Mouse (Mus musculus) heart, adult 2 months (tissue): ENCODE measurements around the gene Pskh1. TPM values are rescaled to one million over a fixed set of nuclear protein-coding genes. Genes with fewer than 3 reads are reported as not detected.

Experiments
- DNase-seq, 2 experiments: peaks; one replicate each; pipeline ENCODE4 v3.0.0; 2021
- H3K27ac ChIP-seq: fragments of 200-600 bp; 2 replicates; pipeline ENCODE4 v1.8.1; 2022
- H3K27me3 ChIP-seq: fragments of 200-500 bp; 2 replicates; pipeline ENCODE4 v1.6.1; 2012; ENCODE audit warnings: mild to moderate bottlenecking, low read length, inconsistent platforms, mixed read lengths; ENCODE audit not compliant: control insufficient read depth, insufficient read depth
- H3K36me3 ChIP-seq: fragments of 200-500 bp; 2 replicates; pipeline ENCODE4 v1.6.1; 2012; ENCODE audit warnings: low read length, inconsistent platforms; ENCODE audit not compliant: control insufficient read depth, insufficient read depth
- H3K4me1 ChIP-seq: fragments of 200-500 bp; 2 replicates; pipeline ENCODE4 v1.6.1; 2011; ENCODE audit warnings: low read length; ENCODE audit not compliant: control insufficient read depth, insufficient read depth
- H3K4me3 ChIP-seq: fragments of 200-600 bp; 2 replicates; pipeline ENCODE4 v1.8.1; 2022
- H3K79me2 ChIP-seq: fragments of 200-500 bp; replicated peaks from 2 replicates; pipeline ENCODE4 v1.6.1; 2012; ENCODE audit warnings: mild to moderate bottlenecking, inconsistent platforms, low read length, moderate library complexity, mixed read lengths; ENCODE audit not compliant: control insufficient read depth, insufficient read depth
- H3K9ac ChIP-seq: fragments of 200-500 bp; 2 replicates; pipeline ENCODE4 v1.6.1; 2012; ENCODE audit warnings: low read depth, mild to moderate bottlenecking, control low read depth, inconsistent platforms, low read length, mixed read lengths
- CTCF ChIP-seq: fragments of 200-600 bp; IDR thresholded peaks from 2 replicates; pipeline ENCODE4 v1.8.1; 2022; ENCODE audit warnings: antibody characterized with exemption, mild to moderate bottlenecking, moderate library complexity
- EP300 ChIP-seq: fragments of 200-500 bp; IDR thresholded peaks from 2 replicates; pipeline ENCODE4 v1.6.1; 2011; ENCODE audit warnings: low read depth, low read length, control low read depth; ENCODE audit not compliant: insufficient read depth
- POLR2A ChIP-seq: fragments of 200-500 bp; IDR thresholded peaks from 2 replicates; pipeline ENCODE4 v1.6.1; 2011; ENCODE audit warnings: mild to moderate bottlenecking, low read depth, low read length, control low read depth; ENCODE audit not compliant: insufficient read depth
- WGBS: fragments of 180-500 bp; shearing (Covaris S2); methylation state at CpG from one replicate; pipeline ENCODE4 v1.1.7; 2018; 5-methylcytosine and 5-hydroxymethylcytosine counted together
- intact Hi-C: fragments of 180-260 bp; cut with DNase I; formaldehyde crosslinking; loops from one replicate; pipeline ENCODE4 v1.15.1; 2025
- polyA plus RNA-seq: library from polyadenylated mRNA; depleted of rRNA; stranded (reverse); fragments of >200 nt; gene quantifications from 2 replicates; pipeline ENCODE4 v1.2.3, GENCODE M21; 2012
- total RNA-seq, 2 experiments: library from RNA; stranded (reverse); gene quantifications; 2 replicates each; pipeline ENCODE4 v1.2.3; 2021

Pskh1 gene
- total and polyA plus RNA-seq, 3 experiments, result 16.5 to 28.7 (median 20.8) TPM

- Histone ChIP-seq H3K27me3 (no peaks in the 10 kb centered on the region), H3K4me1 (peaks cover 3% of the 10 kb centered on the region; the same call in 1 of the 2 replicates), H3K79me2 (no peaks in the 10 kb centered on the region), H3K4me3 (no peak overlapping the region), H3K27ac (no peak overlapping the region), H3K36me3 (no peaks in the 10 kb centered on the region), H3K9ac (no peak overlapping the region)
- TF ChIP-seq CTCF, result no peak
- DNase-seq, result no peak
- WGBS, result 91% methylated on average over 11 of the region's 11 CpGs
- intact Hi-C loops, result loop anchor here (5.0 kb wide), 1 partner anchor 80 kb away; the partner anchor contains the start of gene Cenpt
Observed at GRCm38 (mm10) chr8:105932525-105932924, 32.3 kb downstream of the Pskh1 start.

DNA sequence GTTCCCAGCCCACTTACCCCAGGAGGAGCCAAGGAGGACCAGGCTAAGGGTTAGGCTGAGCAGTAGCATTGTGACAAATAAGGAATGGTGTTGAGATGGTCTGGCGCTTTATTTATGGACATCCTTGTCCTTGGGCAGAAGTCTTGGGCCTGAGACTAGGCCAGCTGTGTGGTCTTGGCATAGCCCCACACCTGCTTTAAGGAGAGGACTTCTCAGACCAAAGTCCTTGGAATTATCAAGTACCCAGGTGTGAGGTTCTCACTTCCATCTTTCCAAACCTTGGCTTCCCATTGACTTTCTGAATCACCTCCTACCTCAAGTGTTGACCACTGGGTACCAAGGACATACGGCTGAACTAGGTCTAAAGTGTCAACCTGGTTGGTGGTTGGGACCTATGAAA lies 33.5 kb downstream of the Pskh1 start, which contains the start of gene Ctrl:
Ctrl (minus strand) TSS at position 101 of the 400 bp plus-strand sequence.
- WGBS, result 96% methylated on average over 2 of the region's 2 CpGs
- no peak within 1 kb of the TSS for H3K9ac ChIP-seq
- intact Hi-C loops, result loop anchor here (5.0 kb wide), 1 partner anchor 81 kb away; the partner anchor contains the start of gene Cenpt
- DNase-seq, result no peak
- H3K79me2 ChIP-seq, result no peaks in the 10 kb centered on the region
- peaks cover 4% of the 10 kb centered on the region for H3K4me1 ChIP-seq
- no peaks in the 10 kb centered on the region for H3K27me3 ChIP-seq
- no peak within 1 kb of the TSS for H3K27ac ChIP-seq
- no peak within 1 kb of the TSS for H3K4me3 ChIP-seq
- no peak for TF ChIP-seq CTCF
- H3K36me3 ChIP-seq, result no peaks in the 10 kb centered on the region

GRCm38 (mm10) chr8:105935105-105935504 lies 34.9 kb downstream of the Pskh1 start:
- Histone ChIP-seq H3K4me1 (peaks cover 4% of the 10 kb centered on the region), H3K9ac (no peak overlapping the region), H3K27me3 (no peaks in the 10 kb centered on the region), H3K79me2 (no peaks in the 10 kb centered on the region), H3K27ac (no peak overlapping the region), H3K36me3 (no peaks in the 10 kb centered on the region), H3K4me3 (no peak overlapping the region)
- intact Hi-C loops, result no loop called here
- TF ChIP-seq CTCF (no peak), EP300 (no peak), POLR2A (no peak)
- DNase-seq, result no peak
- 61% methylated on average over 6 of the region's 6 CpGs for WGBS

GRCm38 (mm10) chr8:105935863-105936603 lies 35.8 kb downstream of the Pskh1 start:
- no peaks in the 10 kb centered on the region for H3K36me3 ChIP-seq
- peak overlapping the region; percentile 95 for H3K4me3 ChIP-seq
- intact Hi-C loops, result loop anchor here (2.0 kb wide), 1 partner anchor 35 kb away; the partner anchor contains the start of gene Pskh1
- no peaks in the 10 kb centered on the region for H3K27me3 ChIP-seq
- H3K9ac ChIP-seq, result peak overlapping the region; percentile 34; the same call in 1 of the 2 replicates
- TF ChIP-seq POLR2A (no peak), CTCF (no peak), EP300 (no peak)
- peak overlapping the region; percentile 92; the same call in 1 of the 2 replicates for H3K27ac ChIP-seq
- DNase-seq, result no peak
- no peaks in the 10 kb centered on the region for H3K79me2 ChIP-seq
- WGBS, result 41% methylated on average over 7 of the region's 7 CpGs
- H3K4me1 ChIP-seq, result peaks cover 4% of the 10 kb centered on the region

DNA sequence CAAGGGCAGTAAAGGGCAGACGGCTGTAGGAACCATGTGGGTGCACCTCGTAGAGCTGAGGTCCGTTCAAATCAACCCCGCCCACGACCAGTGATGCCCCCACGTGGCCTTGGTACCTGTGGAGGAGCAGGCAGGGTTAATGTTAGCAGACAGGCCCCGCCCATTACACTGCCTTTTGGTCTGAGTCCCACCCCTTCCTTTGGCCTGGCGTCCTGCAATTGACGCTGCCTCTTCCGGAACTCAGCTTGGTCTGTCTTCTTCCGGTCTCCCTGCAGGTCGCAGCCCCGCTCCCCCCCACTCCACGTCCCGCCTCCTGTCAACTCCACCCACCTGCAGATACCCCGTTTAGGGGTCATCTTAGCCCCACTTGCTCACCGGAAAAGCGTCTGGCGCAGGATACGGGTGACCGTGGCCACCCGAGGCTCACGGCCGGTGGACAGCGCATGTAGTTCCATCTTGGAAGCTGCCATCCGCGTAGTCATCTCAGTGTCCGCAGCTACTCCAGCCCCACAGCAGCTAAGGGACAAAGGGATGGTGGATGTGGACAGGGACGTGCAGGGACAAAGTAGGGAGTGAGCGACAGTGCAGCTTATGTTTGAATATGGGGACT lies 36.7 kb downstream of the Pskh1 start:
- H3K36me3 ChIP-seq, result no peaks in the 10 kb centered on the region
- no peaks in the 10 kb centered on the region for H3K27me3 ChIP-seq
- no peaks in the 10 kb centered on the region for H3K79me2 ChIP-seq
- H3K27ac ChIP-seq, result peak overlapping the region; percentile 92
- peak overlapping the region; percentile 82 for H3K9ac ChIP-seq
- TF ChIP-seq EP300 (peak; percentile 75; the same call in 1 of the 2 replicates), POLR2A (peak; percentile 94), CTCF (0 out of 2 replicates have a peak, but pooled peaks have one; percentile 5)
- intact Hi-C loops, result loop anchor here (2.0 kb wide), 1 partner anchor 36 kb away; the partner anchor contains the start of gene Pskh1
- H3K4me1 ChIP-seq, result peaks cover 4% of the 10 kb centered on the region
- peak overlapping the region; percentile 95 for H3K4me3 ChIP-seq
- under 1% methylated on average over 30 of the region's 30 CpGs for WGBS
- DNase-seq, result peak; percentile 90 to 94
